Mouse (Mus musculus) E14TG2a.4 (cell line): ENCODE data around the gene Fars2.

ENCODE experiments used
- CTCF ChIP-seq: conservative IDR thresholded peaks from 2 replicates; pipeline ENCODE4 v1.5.1; 2014; ENCODE audit warnings: low read length
- POU5F1 ChIP-seq: IDR thresholded peaks from 2 replicates; pipeline ENCODE4 v1.6.1; 2014; ENCODE audit warnings: low read length, borderline replicate concordance

DNA sequence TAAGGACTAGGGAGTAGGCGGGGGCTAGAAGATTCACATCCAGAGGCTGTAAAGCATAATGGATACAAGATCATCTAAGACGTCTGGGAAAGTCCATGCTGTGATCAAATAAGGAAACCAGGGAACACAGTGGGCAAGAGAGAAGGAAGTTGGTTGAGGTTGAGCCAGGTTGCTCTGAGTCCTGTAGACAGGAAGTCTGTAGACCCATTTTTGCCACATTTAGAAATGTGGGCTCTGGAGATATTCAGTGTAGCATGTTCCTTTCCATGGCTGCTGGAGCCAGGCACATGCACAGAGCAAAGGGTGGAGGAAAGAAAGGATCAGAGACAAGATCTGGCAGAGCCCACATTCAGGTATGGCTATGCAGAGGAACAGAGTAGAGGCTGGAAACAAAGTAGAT, 378.8 kb downstream of the Fars2 start:
- TF ChIP-seq CTCF: no peak
- TF ChIP-seq POU5F1: no peak
